Mouse (Mus musculus) heart, postnatal 0 days (tissue): ENCODE data around the gene Dus4l. TPM values are rescaled to one million over a fixed set of nuclear protein-coding genes. Genes with fewer than 3 reads are reported as not detected.

Experiments used
- ATAC-seq: fragments of 200-750 bp; cut with Nextera tagmentation; 2 replicates; pipeline ENCODE4 v1.8.0; 2017; ENCODE audit warnings: low read depth, moderate number of reproducible peaks, moderate library complexity; ENCODE audit not compliant: insufficient read depth
- DNase-seq: peaks from one replicate; pipeline ENCODE4 v3.0.0-alpha.2; 2016; ENCODE audit warnings: low spot score
- H3K27ac ChIP-seq: fragments of 300-500 bp; sonication (generic); 2 replicates; pipeline ENCODE4 v1.5.1; 2014; ENCODE audit warnings: low read depth, mild to moderate bottlenecking
- H3K27me3 ChIP-seq: fragments of 300-500 bp; sonication (generic); 2 replicates; pipeline ENCODE4 v1.6.1; 2014; ENCODE audit warnings: low read length, mixed read lengths; ENCODE audit not compliant: control insufficient read depth, insufficient read depth
- H3K36me3 ChIP-seq: fragments of 300-500 bp; sonication (generic); replicated peaks from 2 replicates; pipeline ENCODE4 v1.6.1; 2014; ENCODE audit warnings: low read length, mixed read lengths; ENCODE audit not compliant: control insufficient read depth, insufficient read depth
- H3K4me1 ChIP-seq: fragments of 300-500 bp; sonication (generic); 2 replicates; pipeline ENCODE4 v1.6.1; 2014; ENCODE audit warnings: antibody characterized with exemption; ENCODE audit not compliant: control insufficient read depth, insufficient read depth
- H3K4me2 ChIP-seq: fragments of 300-500 bp; sonication (generic); 2 replicates; pipeline ENCODE4 v1.6.1; 2014; ENCODE audit warnings: low read depth, mild to moderate bottlenecking, low read length, moderate library complexity
- H3K4me3 ChIP-seq: fragments of 300-500 bp; sonication (generic); 2 replicates; pipeline ENCODE4 v1.5.1; 2014; ENCODE audit warnings: low read depth, low read length
- H3K9ac ChIP-seq: fragments of 300-500 bp; sonication (generic); replicated peaks from 2 replicates; pipeline ENCODE4 v1.6.1; 2014; ENCODE audit warnings: low read depth, low read length, mixed read lengths
- H3K9me3 ChIP-seq: fragments of 300-500 bp; sonication (generic); replicated peaks from 2 replicates; pipeline ENCODE4 v1.6.1; 2016; ENCODE audit warnings: low read length; ENCODE audit not compliant: control insufficient read depth
- CTCF ChIP-seq: IDR thresholded peaks from 2 replicates; pipeline ENCODE4 v1.5.1; 2016; ENCODE audit warnings: antibody characterized with exemption, control low read depth, low read depth
- EP300 ChIP-seq: IDR thresholded peaks from 2 replicates; pipeline ENCODE4 v1.6.1; 2016; ENCODE audit warnings: antibody characterized with exemption, low read depth
- WGBS: fragments of 180-500 bp; shearing (Covaris S2); extraction: QIAGEN DNeasy Blood & Tissue Kit; methylation state at CpG from one replicate; pipeline ENCODE4 v1.1.7; 2014; 5-methylcytosine and 5-hydroxymethylcytosine counted together
- polyA plus RNA-seq: library from polyadenylated mRNA; unstranded; fragments of >200 nt; fragmentation: Nextera tagmentation; extraction: Ambion mirVana; gene quantifications from 2 replicates; pipeline ENCODE4 v1.2.1, GENCODE M21; 2015
- total RNA-seq: library from RNA; depleted of rRNA; stranded (reverse); fragments of >200 nt; gene quantifications from 2 replicates; pipeline ENCODE4 v1.2.3, GENCODE M21; 2014; ENCODE audit warnings: low replicate concordance; rRNA removed

Gene Dus4l
- total RNA-seq (2.2 and 3.2 TPM in 2 replicates), polyA plus RNA-seq (7.6 and 7.7 TPM in 2 replicates)

GRCm38 (mm10) chr12:31654197-31654964 is at the start of gene Dus4l, which contains the start of gene Cog5:
Gene Dus4l (minus strand): TSS chr12:31654826.
Gene Cog5 (plus strand): TSS chr12:31654869.
- WGBS: under 1% methylated on average over 47 of the region's 47 CpGs
- TF ChIP-seq CTCF (no peak), EP300 (no peak)
- Histone ChIP-seq H3K9ac (peak within 1 kb of the TSS; percentile 84), H3K4me2 (peak within 1 kb of the TSS; percentile 68), H3K27me3 (no peaks in the 10 kb centered on the region), H3K4me1 (peaks cover 5% of the 10 kb centered on the region), H3K36me3 (no peaks in the 10 kb centered on the region), H3K9me3 (no peaks in the 10 kb centered on the region), H3K27ac (peak within 1 kb of the TSS; percentile 91), H3K4me3 (peak within 1 kb of the TSS; percentile 92)
- DNase-seq (peak; percentile 76), ATAC-seq (peak; percentile 94)

GRCm38 (mm10) chr12:31703904-31704303 is 49.3 kb upstream of the Dus4l start:
- TF ChIP-seq EP300 (peak; percentile 92), CTCF (peak; percentile 14; the same call in 1 of the 2 replicates)
- H3K4me3 ChIP-seq: no peak overlapping the region; the same call in 1 of the 2 replicates
- H3K9ac ChIP-seq: no peak overlapping the region
- H3K9me3 ChIP-seq: no peaks in the 10 kb centered on the region
- peaks cover 12% of the 10 kb centered on the region for H3K4me1 ChIP-seq
- H3K27me3 ChIP-seq: no peaks in the 10 kb centered on the region
- 28% methylated on average over 6 of the region's 6 CpGs for WGBS
- peak overlapping the region; percentile 31; the same call in 1 of the 2 replicates for H3K4me2 ChIP-seq
- DNase-seq (peak; percentile 71), ATAC-seq (peak; percentile 86)
- peak overlapping the region; percentile 85 for H3K27ac ChIP-seq
- H3K36me3 ChIP-seq: no peaks in the 10 kb centered on the region

- Histone ChIP-seq H3K9ac (no peak overlapping the region), H3K27ac (peak overlapping the region; percentile 49), H3K9me3 (peaks cover 5% of the 10 kb centered on the region; the same call in 1 of the 2 replicates), H3K36me3 (no peaks in the 10 kb centered on the region; the same call in 1 of the 2 replicates), H3K4me1 (peaks cover 8% of the 10 kb centered on the region; the same call in 1 of the 2 replicates), H3K27me3 (no peaks in the 10 kb centered on the region), H3K4me3 (no peak overlapping the region), H3K4me2 (no peak overlapping the region)
- DNase-seq (no peak), ATAC-seq (no peak)
- TF ChIP-seq EP300 (no peak), CTCF (no peak)
- WGBS: 67% methylated on average over 5 of the region's 5 CpGs
Measured at GRCm38 (mm10) chr12:31701411-31701810, 46.8 kb upstream of the Dus4l start.

GRCm38 (mm10) chr12:31700623-31701347 is 46.2 kb upstream of the Dus4l start:
- no peak overlapping the region for H3K4me3 ChIP-seq
- no peak overlapping the region for H3K4me2 ChIP-seq
- peak overlapping the region; percentile 49 for H3K27ac ChIP-seq
- ATAC-seq (no peak), DNase-seq (no peak)
- H3K4me1 ChIP-seq: peaks cover 5% of the 10 kb centered on the region; the same call in 1 of the 2 replicates
- no peak for TF ChIP-seq CTCF
- no peak for TF ChIP-seq EP300
- peaks cover 5% of the 10 kb centered on the region; the same call in 1 of the 2 replicates for H3K9me3 ChIP-seq
- 68% methylated on average over 5 of the region's 5 CpGs for WGBS
- H3K27me3 ChIP-seq: no peaks in the 10 kb centered on the region
- no peak overlapping the region for H3K9ac ChIP-seq
- H3K36me3 ChIP-seq: no peaks in the 10 kb centered on the region; the same call in 1 of the 2 replicates

GRCm38 (mm10) chr12:31693278-31693677 is 38.7 kb upstream of the Dus4l start:
- TF ChIP-seq EP300: no peak
- TF ChIP-seq CTCF: no peak
- ATAC-seq (no peak), DNase-seq (no peak)
- Histone ChIP-seq H3K4me2 (no peak overlapping the region), H3K9me3 (peaks cover 5% of the 10 kb centered on the region; the same call in 1 of the 2 replicates), H3K27ac (no peak overlapping the region), H3K4me1 (no peaks in the 10 kb centered on the region), H3K36me3 (no peaks in the 10 kb centered on the region; the same call in 1 of the 2 replicates), H3K4me3 (no peak overlapping the region), H3K27me3 (no peaks in the 10 kb centered on the region), H3K9ac (no peak overlapping the region)
- 54% methylated on average over 1 of the region's 1 CpGs for WGBS
